Mouse (Mus musculus) testis, adult 2 months (tissue): ENCODE results near the gene Exoc4.

Experiments
- CTCF ChIP-seq: fragments of 200-500 bp; IDR thresholded peaks from 2 replicates; pipeline ENCODE4 v1.5.1; 2012; ENCODE audit warnings: low read depth, mild to moderate bottlenecking, inconsistent platforms, low read length, moderate library complexity; ENCODE audit not compliant: control insufficient read depth, insufficient read depth, insufficient replicate concordance
- POLR2A ChIP-seq: fragments of 200-500 bp; IDR thresholded peaks from 2 replicates; pipeline ENCODE4 v1.6.1; 2012; ENCODE audit warnings: low read depth, mild to moderate bottlenecking, inconsistent platforms, low read length, moderate library complexity; ENCODE audit not compliant: control insufficient read depth

- no peak for TF ChIP-seq POLR2A
- TF ChIP-seq CTCF, result no peak
These were observed 1.1 kb upstream of the Exoc4 start for GRCm38 (mm10) chr6:33247576-33248355.
